Mouse (Mus musculus) layer of hippocampus, postnatal 14 days (tissue): ENCODE data around the gene Lrrc8c. TPM values are rescaled to one million over a fixed set of nuclear protein-coding genes. Genes with fewer than 3 reads are reported as not detected.
"Not testable (repeated sequence)": the region's sequence is repeated elsewhere in the genome, so short reads cannot be mapped to it uniquely, and the experiment has no call there.

Experiments
- DNase-seq, 2 experiments: peaks; one replicate each; pipeline ENCODE4 v3.0.0; 2021 to 2022; ENCODE audit warnings: low spot score in 2 of 2, mixed read lengths in 1 of 2
- total RNA-seq, 2 experiments: library from RNA; stranded (reverse); gene quantifications; 2 replicates each; pipeline ENCODE4 v1.2.3; 2021

The Lrrc8c gene
- total RNA-seq, 2 experiments from 2014 or later = 29.0 to 32.0 TPM

- DNase-seq = no peak
These were observed 116.4 kb downstream of the Lrrc8c start for GRCm38 (mm10) chr5:105635576-105635975.

GRCm38 (mm10) chr5:105636484-105637191, 117.5 kb downstream of the Lrrc8c start:
- no peak for DNase-seq

GRCm38 (mm10) chr5:105638266-105638665, 119.1 kb downstream of the Lrrc8c start:
- DNase-seq = not testable (repeated sequence)

- DNase-seq = no peak
These were observed 119.7 kb downstream of the Lrrc8c start for GRCm38 (mm10) chr5:105638916-105639315.

- DNase-seq = no peak
These were observed 120.2 kb downstream of the Lrrc8c start for GRCm38 (mm10) chr5:105639363-105639762.

- DNase-seq = no peak
These were observed 123.3 kb downstream of the Lrrc8c start for GRCm38 (mm10) chr5:105642517-105642916.

GRCm38 (mm10) chr5:105643276-105643675, 124.1 kb downstream of the Lrrc8c start:
- no peak for DNase-seq

GRCm38 (mm10) chr5:105644195-105644594, 125.0 kb downstream of the Lrrc8c start:
- DNase-seq = no peak

- DNase-seq = no peak
These were observed 127.9 kb downstream of the Lrrc8c start for GRCm38 (mm10) chr5:105647094-105647493.

GRCm38 (mm10) chr5:105648648-105649287, 129.6 kb downstream of the Lrrc8c start:
- peak; percentile 27 to 33 for DNase-seq

GRCm38 (mm10) chr5:105649514-105650001, 130.4 kb downstream of the Lrrc8c start:
- DNase-seq = no peak

GRCm38 (mm10) chr5:105650728-105651479, 131.7 kb downstream of the Lrrc8c start:
- DNase-seq = no peak

GRCm38 (mm10) chr5:105651561-105651991, 132.4 kb downstream of the Lrrc8c start:
- DNase-seq = no peak

GRCm38 (mm10) chr5:105654237-105655063, 135.3 kb downstream of the Lrrc8c start:
- peak; percentile 83 to 86 for DNase-seq

- DNase-seq = peak; percentile 17 to 46
These were observed 136.0 kb downstream of the Lrrc8c start for GRCm38 (mm10) chr5:105655100-105655734.

- no peak for DNase-seq
These were observed 142.7 kb downstream of the Lrrc8c start for GRCm38 (mm10) chr5:105661894-105662293.
